Mouse (Mus musculus) embryonic stem cell, embryonic (primary cell): ENCODE results near the gene Lmbrd2.
"Not testable (repeated sequence)": the region's sequence is repeated elsewhere in the genome, so short reads cannot be mapped to it uniquely, and the experiment has no call there.

Experiments used
- CTCF ChIA-PET, 4 experiments: fragments of 300-600 bp in 2 of 4; fragments of 350-600 bp in 2 of 4; sonication (Branson Sonifier 250); formaldehyde crosslinking; loops; one replicate each; lab custom pipeline; 2022; ENCODE audit warnings: inconsistent platforms in 2 of 4; lab: Charles Lee
- POLR2A ChIA-PET, 4 experiments: fragments of 300-600 bp in 2 of 4; fragments of 350-600 bp in 2 of 4; sonication (Branson Sonifier 250); formaldehyde crosslinking; loops; one replicate each; lab custom pipeline; 2022; ENCODE audit warnings: antibody characterized with exemption in 4 of 4, inconsistent platforms in 1 of 4; lab: Charles Lee

The Lmbrd2 gene

GRCm38 (mm10) chr15:9213026-9213425 is 72.7 kb downstream of the Lmbrd2 start:
- CTCF ChIA-PET: not testable (repeated sequence)
- POLR2A ChIA-PET: interaction anchor here in 2 of 4 experiments (0.7 to 1.1 kb wide), 3 partner anchors 72 to 240 kb away, joined by 3 to 4 read pairs (median 3); no protein-coding TSS in a partner anchor

DNA sequence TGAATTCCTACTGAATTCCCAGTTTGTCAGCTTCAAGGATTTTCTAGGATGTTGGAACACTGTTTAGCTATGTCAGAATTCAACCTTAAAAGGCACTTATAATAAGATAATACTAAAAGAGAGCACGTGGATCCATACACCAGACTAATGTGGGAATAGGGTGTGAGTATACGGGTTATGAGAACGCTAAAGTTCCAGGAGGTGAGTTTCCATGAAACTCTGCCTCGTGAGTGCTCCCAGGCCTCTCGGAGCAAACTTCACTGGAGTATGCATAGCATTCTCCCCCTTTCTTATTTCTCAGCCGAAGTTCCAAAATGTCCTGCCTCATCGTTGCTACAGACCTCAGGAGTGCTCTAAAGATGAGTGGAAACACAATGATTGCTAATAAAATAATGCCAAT is 73.1 kb downstream of the Lmbrd2 start:
- CTCF ChIA-PET: not testable (repeated sequence)
- POLR2A ChIA-PET: interaction anchor here in 2 of 4 experiments (0.7 to 1.1 kb wide), 3 partner anchors 72 to 239 kb away, joined by 3 to 4 read pairs (median 3); no protein-coding TSS in a partner anchor

DNA sequence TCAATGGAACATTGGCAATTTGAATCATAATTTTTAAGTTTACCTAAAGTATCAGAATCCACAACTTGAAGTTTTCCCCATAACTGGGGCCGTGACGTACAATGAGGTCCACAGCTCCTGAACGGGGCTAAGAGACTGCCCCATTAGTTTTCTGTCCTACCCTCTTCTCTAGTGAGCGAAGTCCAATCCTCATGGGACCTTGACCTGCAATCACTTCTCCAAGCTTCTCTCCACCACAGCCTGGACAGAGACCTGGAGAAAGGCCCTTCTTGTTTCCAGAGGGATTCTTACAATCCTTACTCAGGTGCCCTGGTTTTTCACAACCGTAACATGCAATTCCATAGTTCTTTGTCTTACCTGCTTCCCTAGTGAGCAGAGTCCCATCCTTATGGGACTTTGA is 76.1 kb downstream of the Lmbrd2 start:
- CTCF ChIA-PET: no interaction called here
- POLR2A ChIA-PET: no interaction called here

GRCm38 (mm10) chr15:9230917-9231316 is 90.6 kb downstream of the Lmbrd2 start:
- CTCF ChIA-PET: not testable (repeated sequence)
- POLR2A ChIA-PET: interaction anchor here in 1 of 4 experiments (0.6 kb wide), 2 partner anchors 25 to 238 kb away, joined by 4 to 8 read pairs; no protein-coding TSS in a partner anchor

DNA sequence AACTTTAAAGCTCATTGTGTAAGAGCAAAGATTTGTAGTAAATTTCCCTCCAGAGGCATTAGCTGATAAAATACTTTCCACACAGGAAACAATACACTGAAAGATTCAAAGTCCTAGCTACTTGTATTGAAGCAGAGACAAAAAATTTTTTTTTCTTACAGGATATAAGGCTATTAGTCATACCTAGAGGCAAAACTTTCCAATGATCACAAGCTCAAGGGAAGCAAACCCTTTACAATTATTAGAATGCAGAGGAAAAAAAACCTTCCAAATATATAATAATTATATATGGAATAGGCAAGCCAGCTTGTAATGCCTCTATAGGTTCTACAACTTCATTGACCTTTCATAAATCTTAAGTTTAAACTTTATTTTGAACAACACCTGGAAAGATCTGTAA is 106.0 kb downstream of the Lmbrd2 start:
- POLR2A ChIA-PET: no interaction called here
- CTCF ChIA-PET: no interaction called here
